Mouse (Mus musculus) brain, adult 2 months (tissue): ENCODE data around the gene Cachd1.

ENCODE experiments used
- DNase-seq: peaks from one replicate; pipeline ENCODE4 v3.0.0; 2011; ENCODE audit warnings: low read depth, low spot score

The Cachd1 gene

GRCm38 (mm10) chr4:100776043-100776870 lies at the start of gene Cachd1:
TSS of gene Cachd1 (plus strand) at chr4:100776675.
- peak; percentile 62 for DNase-seq

GRCm38 (mm10) chr4:100728896-100729479 lies 47.5 kb upstream of the Cachd1 start:
- peak; percentile 22 for DNase-seq

- no peak for DNase-seq
These were observed 41.2 kb upstream of the Cachd1 start for GRCm38 (mm10) chr4:100735098-100735935.

GRCm38 (mm10) chr4:100735936-100736349 lies 40.5 kb upstream of the Cachd1 start:
- DNase-seq: no peak

- no peak for DNase-seq
These were observed 32.9 kb upstream of the Cachd1 start for GRCm38 (mm10) chr4:100743615-100744014.

- no peak for DNase-seq
These were observed 24.2 kb upstream of the Cachd1 start for GRCm38 (mm10) chr4:100752278-100752677.

- DNase-seq: no peak
These were observed 20.8 kb upstream of the Cachd1 start for GRCm38 (mm10) chr4:100755632-100756031.

GRCm38 (mm10) chr4:100756499-100756898 lies 20.0 kb upstream of the Cachd1 start:
- no peak for DNase-seq

GRCm38 (mm10) chr4:100758265-100758898 lies 18.1 kb upstream of the Cachd1 start:
- DNase-seq: no peak

- DNase-seq: no peak
These were observed 16.9 kb upstream of the Cachd1 start for GRCm38 (mm10) chr4:100759603-100760002.

- DNase-seq: no peak
These were observed 16.1 kb upstream of the Cachd1 start for GRCm38 (mm10) chr4:100760416-100760815.

GRCm38 (mm10) chr4:100768606-100769005 lies 7.9 kb upstream of the Cachd1 start:
- peak; percentile 24 for DNase-seq

GRCm38 (mm10) chr4:100776871-100777375 lies 448 bp downstream of the Cachd1 start:
- DNase-seq: no peak

GRCm38 (mm10) chr4:100777376-100778041 lies 1.0 kb downstream of the Cachd1 start:
- peak; percentile 21 for DNase-seq

GRCm38 (mm10) chr4:100778082-100778481 lies 1.6 kb downstream of the Cachd1 start:
- no peak for DNase-seq

GRCm38 (mm10) chr4:100779023-100779422 lies 2.5 kb downstream of the Cachd1 start:
- DNase-seq: no peak

GRCm38 (mm10) chr4:100779695-100780094 lies 3.2 kb downstream of the Cachd1 start:
- peak; percentile 28 for DNase-seq

- no peak for DNase-seq
These were observed 4.4 kb downstream of the Cachd1 start for GRCm38 (mm10) chr4:100780911-100781310.

- DNase-seq: no peak
These were observed 5.9 kb downstream of the Cachd1 start for GRCm38 (mm10) chr4:100782348-100782747.

- DNase-seq: no peak
These were observed 6.4 kb downstream of the Cachd1 start for GRCm38 (mm10) chr4:100782891-100783290.

GRCm38 (mm10) chr4:100787201-100787600 lies 10.7 kb downstream of the Cachd1 start:
- no peak for DNase-seq
